Mouse (Mus musculus): ENCODE data around the gene Smyd4. TPM values are rescaled to one million over a fixed set of nuclear protein-coding genes. Genes with fewer than 3 reads are reported as not detected.

Smyd4 gene
- 2.5 TPM for polyA plus RNA-seq (2014; fragmentation: Illumina TruSeq; extraction: RNeasy Lipid Tissue Mini Kit (QIAGEN cat#74804); ENCODE audit: low read depth, low replicate concordance)

GRCm38 (mm10) chr11:75348199-75348889, at the start of gene Smyd4, which contains the start of gene Rpa1:
Gene Smyd4 (plus strand): TSS chr11:75348433.
Gene Rpa1 (minus strand): TSS chr11:75348324.

GRCm38 (mm10) chr11:75422013-75422792, 74.0 kb downstream of the Smyd4 start, which contains the start of gene Serpinf1:
Gene Serpinf1 (minus strand): TSS chr11:75422701.

GRCm38 (mm10) chr11:75439363-75439762, 91.1 kb downstream of the Smyd4 start, which contains the start of gene Serpinf2:
Gene Serpinf2 (minus strand): TSS chr11:75439591.

GRCm38 (mm10) chr11:75453991-75454930, 106.0 kb downstream of the Smyd4 start, which contains the start of gene Wdr81:
Gene Wdr81 (minus strand): TSS chr11:75454717.

Other genes with a start within 250 kb of the Smyd4 start
- gene Hic1, start 178.9 kb upstream of the Smyd4 start, polyA plus RNA-seq (2014; fragmentation: Illumina TruSeq; extraction: RNeasy Lipid Tissue Mini Kit (QIAGEN cat#74804); ENCODE audit: low read depth, low replicate concordance): 0.28 TPM
- 17.1 TPM for gene Ovca2, start 169.6 kb upstream of the Smyd4 start, polyA plus RNA-seq (2014; fragmentation: Illumina TruSeq; extraction: RNeasy Lipid Tissue Mini Kit (QIAGEN cat#74804); ENCODE audit: low read depth, low replicate concordance)
- 1.3 TPM for gene Dph1, start 157.2 kb upstream of the Smyd4 start, polyA plus RNA-seq (2014; fragmentation: Illumina TruSeq; extraction: RNeasy Lipid Tissue Mini Kit (QIAGEN cat#74804); ENCODE audit: low read depth, low replicate concordance)
- gene Rtn4rl1, start 154.7 kb upstream of the Smyd4 start, polyA plus RNA-seq (2014; fragmentation: Illumina TruSeq; extraction: RNeasy Lipid Tissue Mini Kit (QIAGEN cat#74804); ENCODE audit: low read depth, low replicate concordance): 1.6 TPM
- 25.2 TPM for gene Rpa1, start 109 bp upstream of the Smyd4 start, polyA plus RNA-seq (2014; fragmentation: Illumina TruSeq; extraction: RNeasy Lipid Tissue Mini Kit (QIAGEN cat#74804); ENCODE audit: low read depth, low replicate concordance)
- gene Serpinf1, start 74.3 kb downstream of the Smyd4 start, polyA plus RNA-seq (2014; fragmentation: Illumina TruSeq; extraction: RNeasy Lipid Tissue Mini Kit (QIAGEN cat#74804); ENCODE audit: low read depth, low replicate concordance): 1.6 TPM
- not detected for gene Serpinf2, start 91.2 kb downstream of the Smyd4 start, polyA plus RNA-seq (2014; fragmentation: Illumina TruSeq; extraction: RNeasy Lipid Tissue Mini Kit (QIAGEN cat#74804); ENCODE audit: low read depth, low replicate concordance)
- gene Wdr81, start 106.3 kb downstream of the Smyd4 start, polyA plus RNA-seq (2014; fragmentation: Illumina TruSeq; extraction: RNeasy Lipid Tissue Mini Kit (QIAGEN cat#74804); ENCODE audit: low read depth, low replicate concordance): 0.06 TPM
- gene Tlcd2, start 113.3 kb downstream of the Smyd4 start, polyA plus RNA-seq (2014; fragmentation: Illumina TruSeq; extraction: RNeasy Lipid Tissue Mini Kit (QIAGEN cat#74804); ENCODE audit: low read depth, low replicate concordance): 8.8 TPM
- gene Prpf8, start 138.4 kb downstream of the Smyd4 start, polyA plus RNA-seq (2014; fragmentation: Illumina TruSeq; extraction: RNeasy Lipid Tissue Mini Kit (QIAGEN cat#74804); ENCODE audit: low read depth, low replicate concordance): 28.1 TPM
- gene Rilp, start 161.7 kb downstream of the Smyd4 start, polyA plus RNA-seq (2014; fragmentation: Illumina TruSeq; extraction: RNeasy Lipid Tissue Mini Kit (QIAGEN cat#74804); ENCODE audit: low read depth, low replicate concordance): 0.47 TPM
- gene Scarf1, start 165.1 kb downstream of the Smyd4 start, polyA plus RNA-seq (2014; fragmentation: Illumina TruSeq; extraction: RNeasy Lipid Tissue Mini Kit (QIAGEN cat#74804); ENCODE audit: low read depth, low replicate concordance): not detected
- 2.4 TPM for gene Slc43a2, start 183.3 kb downstream of the Smyd4 start, polyA plus RNA-seq (2014; fragmentation: Illumina TruSeq; extraction: RNeasy Lipid Tissue Mini Kit (QIAGEN cat#74804); ENCODE audit: low read depth, low replicate concordance)
- gene Pitpna, start 239.7 kb downstream of the Smyd4 start, polyA plus RNA-seq (2014; fragmentation: Illumina TruSeq; extraction: RNeasy Lipid Tissue Mini Kit (QIAGEN cat#74804); ENCODE audit: low read depth, low replicate concordance): 235 TPM

Data from sigmoid colon, adult 10 weeks (tissue).